Mouse (Mus musculus) limb, embryonic 14.5 days (tissue): ENCODE results near the gene Bzw2. TPM values are rescaled to one million over a fixed set of nuclear protein-coding genes. Genes with fewer than 3 reads are reported as not detected.

ENCODE experiments used
- ATAC-seq: fragments of 200-750 bp; cut with Nextera tagmentation; 2 replicates; pipeline ENCODE4 v1.8.0; 2017; ENCODE audit warnings: low read depth, moderate number of reproducible peaks, moderate TSS enrichment; ENCODE audit not compliant: low FRiP score
- DNase-seq: peaks from one replicate; pipeline ENCODE4 v3.0.0-alpha.2; 2015; ENCODE audit warnings: low spot score
- H3K27ac ChIP-seq: fragments of 300-500 bp; sonication (generic); replicated peaks from 2 replicates; pipeline ENCODE4 v1.5.1; 2014; ENCODE audit warnings: low read depth, mild to moderate bottlenecking, low read length, moderate library complexity, mixed read lengths
- H3K27me3 ChIP-seq: fragments of 300-500 bp; sonication (generic); 2 replicates; pipeline ENCODE4 v1.6.1; 2014; ENCODE audit warnings: low read length, mixed read lengths; ENCODE audit not compliant: control insufficient read depth, insufficient read depth
- H3K36me3 ChIP-seq: fragments of 300-500 bp; sonication (generic); 2 replicates; pipeline ENCODE4 v1.6.1; 2014; ENCODE audit warnings: mild to moderate bottlenecking, low read length, moderate library complexity, mixed read lengths; ENCODE audit not compliant: control insufficient read depth, insufficient read depth
- H3K4me1 ChIP-seq: fragments of 300-500 bp; sonication (generic); 2 replicates; pipeline ENCODE4 v1.6.1; 2014; ENCODE audit warnings: antibody characterized with exemption, low read length, mixed read lengths; ENCODE audit not compliant: control insufficient read depth, insufficient read depth
- H3K4me2 ChIP-seq: fragments of 300-500 bp; sonication (generic); replicated peaks from 2 replicates; pipeline ENCODE4 v1.6.1; 2014; ENCODE audit warnings: low read depth, mild to moderate bottlenecking, low read length, moderate library complexity; ENCODE audit not compliant: severe bottlenecking
- H3K4me3 ChIP-seq: fragments of 300-500 bp; sonication (generic); replicated peaks from 2 replicates; pipeline ENCODE4 v1.5.1; 2014; ENCODE audit warnings: low read length
- H3K9ac ChIP-seq: fragments of 300-500 bp; sonication (generic); 2 replicates; pipeline ENCODE4 v1.6.1; 2014; ENCODE audit warnings: mild to moderate bottlenecking, low read depth, low read length, moderate library complexity; ENCODE audit not compliant: severe bottlenecking
- H3K9me3 ChIP-seq: fragments of 300-500 bp; sonication (generic); 2 replicates; pipeline ENCODE4 v1.6.1; 2016; ENCODE audit warnings: low read length; ENCODE audit not compliant: control insufficient read depth
- POLR2A ChIP-seq: fragments of 200-500 bp; IDR thresholded peaks from 2 replicates; pipeline ENCODE4 v1.8.0; 2012; ENCODE audit warnings: inconsistent platforms, mild to moderate bottlenecking, moderate library complexity, borderline replicate concordance; ENCODE audit not compliant: insufficient read depth, insufficient read length; ENCODE audit errors: extremely low read depth
- WGBS: fragments of 180-500 bp; shearing (Covaris S2); extraction: QIAGEN DNeasy Blood & Tissue Kit; methylation state at CpG from one replicate; pipeline ENCODE4 v1.1.7; 2014; 5-methylcytosine and 5-hydroxymethylcytosine counted together
- polyA plus RNA-seq, 2 experiments: library from polyadenylated mRNA; depleted of rRNA in 1 of 2; stranded (reverse) in 1 of 2; unstranded in 1 of 2; fragments of >200 nt; fragmentation: Nextera tagmentation in 1 of 2; extraction: Ambion mirVana in 1 of 2; gene quantifications; 2 replicates each; pipeline versions ENCODE4 v1.2.1 to v1.2.3; 2012 to 2014

Gene Bzw2
- polyA plus RNA-seq, 2 experiments, result 112 to 183 TPM

GRCm38 (mm10) chr12:36078101-36078899 lies 79.6 kb downstream of the Bzw2 start:
- H3K27me3 ChIP-seq, result no peaks in the 10 kb centered on the region
- no peak overlapping the region for H3K9ac ChIP-seq
- no peak for ATAC-seq
- WGBS, result 64% methylated on average over 4 of the region's 4 CpGs
- H3K27ac ChIP-seq, result no peak overlapping the region
- H3K36me3 ChIP-seq, result no peaks in the 10 kb centered on the region
- no peak overlapping the region for H3K4me2 ChIP-seq
- H3K4me1 ChIP-seq, result no peaks in the 10 kb centered on the region
- no peak overlapping the region for H3K4me3 ChIP-seq
- DNase-seq, result no peak
- no peaks in the 10 kb centered on the region for H3K9me3 ChIP-seq
- no peak for TF ChIP-seq POLR2A

- Histone ChIP-seq H3K4me3 (no peak overlapping the region), H3K27ac (no peak overlapping the region), H3K9me3 (no peaks in the 10 kb centered on the region), H3K9ac (no peak overlapping the region), H3K4me1 (no peaks in the 10 kb centered on the region), H3K36me3 (no peaks in the 10 kb centered on the region), H3K27me3 (no peaks in the 10 kb centered on the region), H3K4me2 (no peak overlapping the region)
- ATAC-seq, result no peak
- no peak for DNase-seq
- no peak for TF ChIP-seq POLR2A
- WGBS, result 15% methylated on average over 5 of the region's 5 CpGs
Observed at GRCm38 (mm10) chr12:36072860-36073259, 85.0 kb downstream of the Bzw2 start.

- no peaks in the 10 kb centered on the region for H3K4me1 ChIP-seq
- no peak overlapping the region for H3K9ac ChIP-seq
- no peak overlapping the region for H3K4me2 ChIP-seq
- 83% methylated on average over 4 of the region's 4 CpGs for WGBS
- no peaks in the 10 kb centered on the region for H3K9me3 ChIP-seq
- H3K27ac ChIP-seq, result no peak overlapping the region
- no peaks in the 10 kb centered on the region for H3K36me3 ChIP-seq
- ATAC-seq (no peak), DNase-seq (no peak)
- no peak overlapping the region for H3K4me3 ChIP-seq
- no peaks in the 10 kb centered on the region for H3K27me3 ChIP-seq
- no peak for TF ChIP-seq POLR2A
Observed at GRCm38 (mm10) chr12:36070231-36070630, 87.6 kb downstream of the Bzw2 start.

- Histone ChIP-seq H3K36me3 (no peaks in the 10 kb centered on the region), H3K4me2 (no peak overlapping the region), H3K9ac (no peak overlapping the region), H3K27ac (no peak overlapping the region), H3K4me3 (no peak overlapping the region), H3K9me3 (no peaks in the 10 kb centered on the region), H3K27me3 (no peaks in the 10 kb centered on the region), H3K4me1 (no peaks in the 10 kb centered on the region)
- DNase-seq (no peak), ATAC-seq (no peak)
- no peak for TF ChIP-seq POLR2A
- WGBS, result 93% methylated on average over 2 of the region's 2 CpGs
Observed at GRCm38 (mm10) chr12:36067538-36067937, 90.3 kb downstream of the Bzw2 start.

- no peak for ATAC-seq
- Histone ChIP-seq H3K4me2 (no peak overlapping the region), H3K36me3 (no peaks in the 10 kb centered on the region)
Observed at GRCm38 (mm10) chr12:36065911-36066310, 92.0 kb downstream of the Bzw2 start.

More at GRCm38 (mm10) chr12:36065911-36066310, 92.0 kb downstream of the Bzw2 start:
- Histone ChIP-seq H3K4me1 (no peaks in the 10 kb centered on the region), H3K4me3 (no peak overlapping the region), H3K9me3 (no peaks in the 10 kb centered on the region), H3K9ac (no peak overlapping the region), H3K27ac (no peak overlapping the region), H3K27me3 (no peaks in the 10 kb centered on the region)
- WGBS, result 85% methylated on average over 1 of the region's 1 CpGs
- no peak for TF ChIP-seq POLR2A
- DNase-seq, result no peak
